Mouse (Mus musculus) megakaryocyte, embryonic 14.5 days (primary cell): ENCODE results near the gene Fkbp2. TPM values are rescaled to one million over a fixed set of nuclear protein-coding genes. Genes with fewer than 3 reads are reported as not detected.
"Not testable (repeated sequence)": the region's sequence is repeated elsewhere in the genome, so short reads cannot be mapped to it uniquely, and the experiment has no call there.

Experiments used
- H3K27me3 ChIP-seq: replicated peaks from 2 replicates; pipeline ENCODE3; 2012; ENCODE audit warnings: inconsistent platforms
- H3K36me3 ChIP-seq: replicated peaks from 2 replicates; pipeline ENCODE3; 2012; ENCODE audit warnings: low read length, inconsistent platforms, mixed read lengths
- H3K4me1 ChIP-seq: 2 replicates; pipeline ENCODE4 v1.6.1; 2012; ENCODE audit warnings: inconsistent platforms
- H3K4me3 ChIP-seq: replicated peaks from 2 replicates; pipeline ENCODE3; 2012; ENCODE audit warnings: moderate library complexity, mild to moderate bottlenecking, inconsistent platforms
- H3K9me3 ChIP-seq: 2 replicates; pipeline ENCODE4 v1.6.1; 2012; ENCODE audit warnings: inconsistent platforms
- FLI1 ChIP-seq: IDR thresholded peaks from 2 replicates; pipeline ENCODE4 v1.6.1; 2012; ENCODE audit warnings: low read length, inconsistent platforms, mixed read lengths
- GATA1 ChIP-seq: IDR thresholded peaks from 3 replicates; pipeline ENCODE4 v1.6.1; 2012; ENCODE audit warnings: mixed read lengths, low read length, inconsistent platforms, borderline replicate concordance
- polyA plus RNA-seq: library from polyadenylated mRNA; stranded (reverse); fragments of >175 nt; gene quantifications from 2 replicates; pipeline ENCODE4 v1.2.3, GENCODE M21; 2012; ENCODE audit warnings: low replicate concordance; ENCODE audit not compliant: insufficient read depth

Gene Fkbp2
- polyA plus RNA-seq, 1 experiment = 460 TPM

DNA sequence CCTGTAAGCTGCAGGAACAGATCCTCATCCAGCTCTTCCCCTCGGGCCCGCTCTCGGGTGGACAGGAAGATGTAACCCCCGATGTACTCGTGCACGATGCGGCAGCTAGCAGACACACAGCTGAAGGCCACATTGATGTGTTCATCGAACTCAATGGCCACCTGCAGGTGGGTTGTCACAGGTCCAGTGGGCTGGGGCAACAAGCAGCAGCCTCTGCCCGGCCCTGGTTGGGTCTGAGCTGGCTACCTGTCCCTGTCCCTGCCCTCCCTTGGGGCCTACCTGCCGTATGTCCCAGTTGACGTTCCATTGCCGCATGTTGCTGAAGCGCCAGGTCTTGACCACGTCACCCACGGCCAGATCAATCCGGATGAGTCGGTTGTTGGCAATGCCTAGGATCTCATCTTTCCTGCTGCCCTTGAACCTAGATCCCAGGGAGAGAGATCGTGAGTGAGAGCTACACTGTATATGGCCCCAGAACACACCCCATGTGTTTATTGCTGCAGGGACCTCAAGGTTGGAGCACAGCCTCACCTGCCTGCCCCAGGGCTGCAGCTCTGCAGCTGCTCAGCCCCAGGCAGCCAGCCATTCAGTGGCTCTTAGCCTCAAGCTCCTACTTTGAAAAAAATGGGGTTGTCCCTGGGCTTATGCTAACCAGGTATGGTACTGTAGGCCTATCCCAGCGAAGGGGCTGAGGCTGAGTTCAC is 19.2 kb upstream of the Fkbp2 start:
- no peaks in the 10 kb centered on the region for H3K27me3 ChIP-seq
- H3K4me1 ChIP-seq = peaks cover 98% of the 10 kb centered on the region
- H3K36me3 ChIP-seq = peaks cover 72% of the 10 kb centered on the region
- TF ChIP-seq FLI1 = no peak
- TF ChIP-seq GATA1 = no peak
- no peak overlapping the region for H3K4me3 ChIP-seq
- no peaks in the 10 kb centered on the region for H3K9me3 ChIP-seq

DNA sequence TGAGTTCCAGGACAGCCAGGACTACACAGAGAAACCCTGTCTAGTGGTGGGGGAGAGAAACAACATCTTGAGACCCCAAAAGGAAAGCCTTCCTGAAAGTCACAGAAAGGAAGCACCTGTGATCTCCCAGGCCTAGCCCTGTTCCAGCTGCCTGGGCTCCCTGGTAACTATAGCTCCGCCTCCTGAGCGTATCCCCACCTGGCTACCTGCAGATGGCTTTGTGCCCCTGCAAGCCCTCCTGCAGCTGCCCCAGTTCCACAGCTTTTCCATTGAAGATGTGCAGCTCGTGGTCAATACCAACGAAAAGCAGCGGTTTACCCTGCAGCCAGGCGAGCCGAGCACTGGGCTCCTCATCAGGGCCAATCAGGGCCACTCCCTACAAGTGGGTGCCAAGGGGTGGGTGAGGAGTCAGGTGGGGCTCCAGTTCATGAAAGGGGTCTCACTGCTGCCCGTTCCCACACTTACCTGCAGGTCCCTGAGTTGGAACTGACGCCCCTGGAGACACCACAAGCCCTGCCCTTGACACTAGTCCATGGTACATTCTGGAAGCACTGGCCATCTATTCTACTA is 17.5 kb upstream of the Fkbp2 start:
- Histone ChIP-seq H3K36me3 (peaks cover 61% of the 10 kb centered on the region), H3K4me3 (peak overlapping the region; percentile 6), H3K4me1 (peaks cover 97% of the 10 kb centered on the region), H3K9me3 (no peaks in the 10 kb centered on the region), H3K27me3 (no peaks in the 10 kb centered on the region)
- no peak for TF ChIP-seq GATA1
- TF ChIP-seq FLI1 = no peak

DNA sequence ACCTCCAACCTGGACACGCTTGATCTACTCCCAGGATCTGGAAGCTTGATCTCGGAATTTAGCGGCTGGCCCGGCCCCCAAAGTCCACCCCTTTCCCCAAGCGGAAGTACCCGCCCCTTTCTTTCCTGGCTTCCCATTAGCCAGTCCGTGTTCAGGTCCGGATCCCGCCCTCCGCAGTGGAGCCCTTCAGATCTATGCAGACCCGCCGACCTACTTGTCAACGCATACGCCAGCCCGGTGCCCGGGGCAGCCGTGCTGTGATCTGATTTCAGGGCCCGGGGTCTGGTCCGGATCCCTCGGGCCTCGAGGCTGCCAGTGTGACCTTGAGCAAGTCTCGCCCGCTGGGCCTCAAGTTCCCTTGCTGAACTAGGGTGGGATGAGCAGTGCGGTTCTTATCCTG is 15.7 kb upstream of the Fkbp2 start, which contains the start of the genes Nudt22 and Trpt1:
Nudt22 (minus strand) TSS at position 112 of the 400 bp plus-strand sequence.
Trpt1 (plus strand) TSS at position 126 of the 400 bp plus-strand sequence.
- H3K27me3 ChIP-seq = no peaks in the 10 kb centered on the region
- H3K4me3 ChIP-seq = peak within 1 kb of the TSS; percentile 91
- no peaks in the 10 kb centered on the region for H3K9me3 ChIP-seq
- H3K36me3 ChIP-seq = peaks cover 43% of the 10 kb centered on the region
- TF ChIP-seq GATA1 (no peak), FLI1 (no peak)
- H3K4me1 ChIP-seq = peaks cover 89% of the 10 kb centered on the region

GRCm38 (mm10) chr19:6995255-6995991 is 15.1 kb upstream of the Fkbp2 start:
- TF ChIP-seq GATA1 = no peak
- no peak for TF ChIP-seq FLI1
- peaks cover 38% of the 10 kb centered on the region for H3K36me3 ChIP-seq
- H3K4me3 ChIP-seq = peak overlapping the region; percentile 91
- no peaks in the 10 kb centered on the region for H3K27me3 ChIP-seq
- H3K4me1 ChIP-seq = peaks cover 89% of the 10 kb centered on the region
- no peaks in the 10 kb centered on the region for H3K9me3 ChIP-seq

DNA sequence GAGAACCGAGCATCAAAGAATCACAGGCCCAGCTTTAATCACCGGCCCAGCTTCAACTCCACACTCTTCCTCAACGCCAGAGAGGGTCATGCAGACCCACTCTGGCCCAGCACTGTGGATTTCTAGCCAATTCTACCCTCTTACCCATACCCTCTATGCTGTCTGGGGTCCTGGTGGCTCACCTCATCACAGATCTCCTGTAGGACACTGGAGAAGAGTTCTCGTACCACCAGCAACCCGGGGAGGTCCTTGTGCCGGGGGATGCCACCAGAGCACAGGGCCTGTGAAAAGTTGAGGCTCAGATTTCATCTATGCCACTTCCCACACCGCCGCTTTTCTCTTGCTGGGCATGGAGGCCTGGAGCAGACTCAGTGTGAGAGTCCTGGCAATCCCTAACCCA is 14.2 kb upstream of the Fkbp2 start:
- H3K36me3 ChIP-seq = peaks cover 33% of the 10 kb centered on the region

GRCm38 (mm10) chr19:6994002-6994401 is 13.7 kb upstream of the Fkbp2 start:
- H3K36me3 ChIP-seq = peaks cover 32% of the 10 kb centered on the region
- H3K4me3 ChIP-seq = no peak overlapping the region
- TF ChIP-seq FLI1 (no peak), GATA1 (no peak)
- no peaks in the 10 kb centered on the region for H3K9me3 ChIP-seq
- H3K4me1 ChIP-seq = peaks cover 79% of the 10 kb centered on the region
- H3K27me3 ChIP-seq = no peaks in the 10 kb centered on the region

More for the DNA sequence above, 14.2 kb upstream of the Fkbp2 start:
- Histone ChIP-seq H3K4me1 (peaks cover 80% of the 10 kb centered on the region), H3K27me3 (no peaks in the 10 kb centered on the region), H3K9me3 (no peaks in the 10 kb centered on the region), H3K4me3 (peak overlapping the region; percentile 29)
- TF ChIP-seq FLI1 (no peak), GATA1 (no peak)

DNA sequence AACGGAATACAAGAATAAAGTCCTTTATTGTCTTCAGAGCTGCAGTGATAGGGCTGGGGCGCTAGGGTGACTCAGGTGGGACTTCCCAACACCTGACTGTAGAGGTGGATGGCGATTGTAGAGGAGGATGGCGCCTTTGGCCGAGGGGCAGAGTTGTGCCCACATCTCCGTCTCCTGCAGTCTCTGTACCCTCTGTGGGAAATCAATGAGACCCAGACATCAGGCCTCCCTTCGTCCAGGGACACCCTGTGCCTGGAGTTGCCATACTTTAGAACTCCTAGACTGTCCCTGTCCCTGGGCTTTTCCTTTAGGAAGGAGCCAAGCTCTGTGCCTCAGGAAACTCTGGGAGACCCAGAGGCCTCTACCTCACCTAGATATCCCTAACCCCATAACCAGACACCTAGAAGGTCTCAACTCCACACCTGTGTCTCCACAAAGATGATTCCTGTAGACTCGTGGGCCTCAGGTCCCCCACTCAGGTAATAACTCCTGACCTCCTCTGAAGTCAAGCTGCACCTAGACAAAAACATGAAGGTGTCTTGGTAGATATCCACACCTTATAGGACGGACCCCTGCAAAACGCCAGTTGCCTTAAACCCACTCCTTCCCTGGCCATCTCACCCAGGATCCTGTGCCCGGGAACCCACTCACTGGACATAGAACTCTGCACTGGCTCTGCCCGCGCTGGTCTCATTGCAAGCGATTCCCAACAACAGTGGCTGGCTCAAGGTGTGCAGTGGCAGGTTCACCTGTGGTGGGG is 12.9 kb upstream of the Fkbp2 start:
- Histone ChIP-seq H3K4me1 (peaks cover 74% of the 10 kb centered on the region), H3K9me3 (no peaks in the 10 kb centered on the region), H3K4me3 (peak overlapping the region; percentile 96), H3K27me3 (no peaks in the 10 kb centered on the region), H3K36me3 (peaks cover 24% of the 10 kb centered on the region)
- no peak for TF ChIP-seq FLI1
- no peak for TF ChIP-seq GATA1

DNA sequence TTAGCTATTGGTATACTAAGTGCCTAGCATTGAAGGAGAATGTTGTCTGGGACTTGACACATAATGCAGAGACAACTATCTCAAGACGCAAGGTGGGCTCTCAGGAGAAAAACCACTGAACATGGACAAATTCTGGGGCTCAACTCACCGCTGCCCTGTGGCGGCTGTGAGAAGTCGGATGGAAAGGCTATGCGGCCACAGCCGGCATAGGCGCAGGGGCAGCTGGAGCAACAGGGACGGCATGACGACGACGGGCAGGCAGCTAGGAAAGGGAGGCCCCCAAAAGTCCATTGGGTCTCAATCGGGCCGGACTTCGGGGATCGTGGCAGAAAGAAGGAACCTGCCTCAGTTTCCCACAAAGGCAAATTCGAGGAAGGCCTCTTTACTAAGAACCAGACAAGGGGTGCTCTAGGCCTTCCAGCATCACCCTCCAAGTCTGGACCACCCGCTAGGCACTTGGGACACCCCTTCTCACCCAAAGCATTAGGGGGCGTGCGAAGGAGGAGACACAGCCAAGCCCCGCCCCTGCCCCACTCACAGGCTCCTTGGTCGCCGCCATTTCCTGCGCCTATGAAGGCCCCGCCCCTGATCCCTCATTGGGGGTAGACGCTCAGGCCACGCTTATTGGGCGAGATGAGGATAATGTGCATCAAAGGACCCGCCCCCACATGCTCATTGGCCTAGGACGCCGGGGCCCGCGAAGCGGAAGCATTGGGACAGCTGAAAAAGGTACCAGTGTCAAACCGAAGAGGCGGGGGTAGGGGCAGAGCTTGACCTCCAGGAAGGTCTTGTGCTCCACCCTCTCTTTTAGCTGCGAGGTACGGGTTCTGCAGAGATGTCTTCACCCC is 11.9 kb upstream of the Fkbp2 start, which contains the start of gene Dnajc4:
Dnajc4 (minus strand) TSS at position 562 of the 848 bp plus-strand sequence.
- Histone ChIP-seq H3K4me1 (peaks cover 72% of the 10 kb centered on the region), H3K36me3 (peaks cover 14% of the 10 kb centered on the region)
- TF ChIP-seq FLI1 = no peak
- no peak for TF ChIP-seq GATA1

GRCm38 (mm10) chr19:6991166-6991565 is 10.9 kb upstream of the Fkbp2 start:
- H3K27me3 ChIP-seq = not testable (repeated sequence)
- H3K4me1 ChIP-seq = peaks cover 72% of the 10 kb centered on the region
- peaks cover 15% of the 10 kb centered on the region for H3K36me3 ChIP-seq

More for the DNA sequence above, 11.9 kb upstream of the Fkbp2 start, which contains the start of gene Dnajc4:
- Histone ChIP-seq H3K27me3 (no peaks in the 10 kb centered on the region), H3K9me3 (no peaks in the 10 kb centered on the region), H3K4me3 (peak within 1 kb of the TSS; percentile 96)

More at GRCm38 (mm10) chr19:6991166-6991565, 10.9 kb upstream of the Fkbp2 start:
- not testable (repeated sequence) for H3K4me3 ChIP-seq, H3K9me3 ChIP-seq
